Mouse (Mus musculus): ENCODE results near the gene Isx. TPM values are rescaled to one million over a fixed set of nuclear protein-coding genes. Genes with fewer than 3 reads are reported as not detected.

Gene Isx
- not detected in 2 replicates for total RNA-seq (2015)
- total RNA-seq (2017), result not detected in 2 replicates

- ATAC-seq (ENCODE audit: poor library complexity, severe bottlenecking), result no peak
These were observed at the start of gene Isx for GRCm38 (mm10) chr8:74872940-74873339. Gene Isx, plus strand, starts transcription at chr8:74873173.

- ATAC-seq (ENCODE audit: poor library complexity, severe bottlenecking), result no peak
These were observed 45.3 kb upstream of the Isx start for GRCm38 (mm10) chr8:74827689-74828088.

GRCm38 (mm10) chr8:74831322-74831721, 41.7 kb upstream of the Isx start:
- no peak for ATAC-seq (ENCODE audit: poor library complexity, severe bottlenecking)

GRCm38 (mm10) chr8:74834246-74834645, 38.7 kb upstream of the Isx start:
- no peak for ATAC-seq (ENCODE audit: poor library complexity, severe bottlenecking)

- no peak for ATAC-seq (ENCODE audit: poor library complexity, severe bottlenecking)
These were observed 25.5 kb upstream of the Isx start for GRCm38 (mm10) chr8:74847376-74848048.

- no peak for ATAC-seq (ENCODE audit: poor library complexity, severe bottlenecking)
These were observed 24.3 kb upstream of the Isx start for GRCm38 (mm10) chr8:74848707-74849106.

- no peak for ATAC-seq (ENCODE audit: poor library complexity, severe bottlenecking)
These were observed 22.0 kb upstream of the Isx start for GRCm38 (mm10) chr8:74850971-74851370.

GRCm38 (mm10) chr8:74851837-74852236, 21.1 kb upstream of the Isx start:
- ATAC-seq (ENCODE audit: poor library complexity, severe bottlenecking), result no peak

GRCm38 (mm10) chr8:74853488-74853887, 19.5 kb upstream of the Isx start:
- no peak for ATAC-seq (ENCODE audit: poor library complexity, severe bottlenecking)

- no peak for ATAC-seq (ENCODE audit: poor library complexity, severe bottlenecking)
These were observed 18.2 kb upstream of the Isx start for GRCm38 (mm10) chr8:74854786-74855185.

GRCm38 (mm10) chr8:74855341-74855740, 17.6 kb upstream of the Isx start:
- no peak for ATAC-seq (ENCODE audit: poor library complexity, severe bottlenecking)

GRCm38 (mm10) chr8:74859241-74859640, 13.7 kb upstream of the Isx start:
- ATAC-seq (ENCODE audit: poor library complexity, severe bottlenecking), result no peak

GRCm38 (mm10) chr8:74860449-74860848, 12.5 kb upstream of the Isx start:
- no peak for ATAC-seq (ENCODE audit: poor library complexity, severe bottlenecking)

- no peak for ATAC-seq (ENCODE audit: poor library complexity, severe bottlenecking)
These were observed 10.4 kb upstream of the Isx start for GRCm38 (mm10) chr8:74862598-74862997.

GRCm38 (mm10) chr8:74870346-74870949, 2.5 kb upstream of the Isx start:
- no peak for ATAC-seq (ENCODE audit: poor library complexity, severe bottlenecking)

- no peak for ATAC-seq (ENCODE audit: poor library complexity, severe bottlenecking)
These were observed 1.3 kb upstream of the Isx start for GRCm38 (mm10) chr8:74871686-74872085.

- no peak for ATAC-seq (ENCODE audit: poor library complexity, severe bottlenecking)
These were observed 686 bp upstream of the Isx start for GRCm38 (mm10) chr8:74872151-74872823.

GRCm38 (mm10) chr8:74874565-74874964, 1.6 kb downstream of the Isx start:
- ATAC-seq (ENCODE audit: poor library complexity, severe bottlenecking), result no peak

GRCm38 (mm10) chr8:74878637-74879036, 5.7 kb downstream of the Isx start:
- ATAC-seq (ENCODE audit: poor library complexity, severe bottlenecking), result no peak

GRCm38 (mm10) chr8:74888763-74889162, 15.8 kb downstream of the Isx start:
- ATAC-seq (ENCODE audit: poor library complexity, severe bottlenecking), result no peak

GRCm38 (mm10) chr8:74891030-74891429, 18.1 kb downstream of the Isx start:
- ATAC-seq (ENCODE audit: poor library complexity, severe bottlenecking), result no peak

GRCm38 (mm10) chr8:74896302-74896701, 23.3 kb downstream of the Isx start:
- no peak for ATAC-seq (ENCODE audit: poor library complexity, severe bottlenecking)

Data from megakaryocyte, adult 5-6 weeks (primary cell).